In genomic region chr11:32181973-32182868, GRCm38 (mm10) we compare ENCODE assay signal across 1 mouse cellular context.
TF ChIP-seq lines count a peak whose summit lies in the region.

No protein-coding gene starts in this region.

TF ChIP-seq in C2C12, 6 proteins besides CTCF, POLR2A, EP300 and RAD21:
- no peak for TF ChIP-seq MYOD1 (IDR thresholded peaks at IDR 0.05; ENCODE audit: control insufficient read depth, insufficient read length, low read depth)
- no peak for TF ChIP-seq CEBPB (IDR thresholded peaks at IDR 0.05; ENCODE audit: low read depth)
- TF ChIP-seq MYOG (IDR thresholded peaks at IDR 0.05; ENCODE audit: control insufficient read depth, extremely low read depth, insufficient read length): no peak
- no peak for TF ChIP-seq FOSL1 (IDR thresholded peaks at IDR 0.05; ENCODE audit: insufficient read depth, low read length, poor library complexity, severe bottlenecking)
- no peak for TF ChIP-seq USF1 (IDR thresholded peaks at IDR 0.05; ENCODE audit: low read depth)
- TF ChIP-seq MAX (IDR thresholded peaks at IDR 0.05): no peak
